Mouse (Mus musculus): ENCODE data around the gene Lrpap1. TPM values are rescaled to one million over a fixed set of nuclear protein-coding genes. Genes with fewer than 3 reads are reported as not detected.
A peak's percentile ranks its signal among the peaks of the same experiment; 100 is the strongest.

Lrpap1 gene
- total and polyA plus RNA-seq, 3 experiments: 22.9 to 43.7 (median 39.6) TPM

DNA sequence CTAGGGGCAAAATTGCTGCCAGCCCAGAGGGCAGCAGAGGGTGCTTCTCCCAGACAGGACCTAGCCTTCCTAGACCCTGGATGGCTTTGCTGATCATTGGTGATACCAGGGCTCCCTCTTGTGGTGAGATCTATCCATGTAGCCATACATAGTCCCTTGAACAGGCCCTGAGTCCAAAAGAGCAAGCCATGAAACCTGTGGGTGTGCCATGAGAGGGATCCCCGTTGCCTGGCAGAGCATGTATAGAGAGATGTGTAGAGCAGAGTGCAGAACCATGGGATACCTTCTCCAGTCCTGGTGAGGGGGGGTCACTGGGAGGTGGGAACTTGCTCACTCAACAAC is 62.5 kb downstream of the Lrpap1 start:
- Histone ChIP-seq H3K27ac (ENCODE audit: insufficient read depth, low read depth) (no peak overlapping the region), H3K4me2 (ENCODE audit: insufficient read depth, low read depth, poor library complexity, severe bottlenecking) (no peak overlapping the region), H3K9ac (ENCODE audit: insufficient read depth, low read depth) (no peak overlapping the region), H3K4me3 (replicated peaks in 1 of 3; ENCODE audit: low read depth in 2 of 3, low read length in 2 of 3, poor library complexity in 1 of 3) (no peak overlapping the region), H3K36me3 (replicated peaks in 1 of 2; ENCODE audit: control insufficient read depth in 1 of 2, insufficient read depth in 1 of 2, low read length in 1 of 2) (no peaks in the 10 kb centered on the region), H3K4me1 (ENCODE audit: control insufficient read depth in 1 of 2, insufficient read depth in 2 of 2) (peaks cover 0 to 10% of the 10 kb centered on the region in 2 experiments; a peak in 2 of 4 replicates), H3K27me3 (replicated peaks) (peaks cover 44% of the 10 kb centered on the region), H3K9me3 (replicated peaks; ENCODE audit: low read length) (no peaks in the 10 kb centered on the region), H3K79me2 (replicated peaks; ENCODE audit: control insufficient read depth, extremely low read depth, insufficient read depth, poor library complexity, severe bottlenecking) (no peaks in the 10 kb centered on the region)
- TF ChIP-seq HCFC1 (IDR thresholded peaks at IDR 0.05; ENCODE audit: low read depth, low read length) (no peak), USF1 (IDR thresholded peaks at IDR 0.05; ENCODE audit: low read depth, low read length) (no peak), SMC3 (IDR thresholded peaks at IDR 0.05; ENCODE audit: low read depth, low read length) (peak; percentile 94), EP300 (IDR thresholded peaks at IDR 0.05; ENCODE audit: low read length) (no peak), TBP (conservative IDR thresholded peaks at IDR 0.05; ENCODE audit: low read depth, low read length) (no peak), MAX (IDR thresholded peaks at IDR 0.05; ENCODE audit: low read length) (no peak), SIN3A (IDR thresholded peaks at IDR 0.05; ENCODE audit: low read length) (no peak), ETS1 (conservative IDR thresholded peaks at IDR 0.05; ENCODE audit: low read depth, low read length) (no peak), MXI1 (IDR thresholded peaks at IDR 0.05; ENCODE audit: low read depth, low read length) (no peak), CHD1 (IDR thresholded peaks at IDR 0.05; ENCODE audit: low read depth, low read length) (no peak), MEF2A (IDR thresholded peaks at IDR 0.05; ENCODE audit: borderline replicate concordance, low read depth, low read length) (no peak), ZKSCAN1 (IDR thresholded peaks at IDR 0.05; ENCODE audit: borderline replicate concordance, low read depth, low read length) (no peak), ZC3H11A (IDR thresholded peaks at IDR 0.05; ENCODE audit: low read depth, low read length) (peak; percentile 61), PAX5 (IDR thresholded peaks at IDR 0.05; ENCODE audit: low read length) (no peak), CTCF (conservative IDR thresholded peaks at IDR 0.05 in 1 of 2, IDR thresholded peaks at IDR 0.05 in 1 of 2; ENCODE audit: low read depth in 2 of 2, low read length in 2 of 2) (peak; percentile 71 to 98), ELF1 (IDR thresholded peaks at IDR 0.05; ENCODE audit: low read depth, low read length) (0 out of 2 replicates have a peak, but pooled peaks have one; percentile 33), KAT2A (IDR thresholded peaks at IDR 0.05; ENCODE audit: insufficient replicate concordance, low read length) (no peak), UBTF (IDR thresholded peaks at IDR 0.05; ENCODE audit: low read depth, low read length) (no peak), RAD21 (IDR thresholded peaks at IDR 0.05; ENCODE audit: low read depth, low read length) (peak; percentile 98)
- peak; percentile 83 for DNase-seq (ENCODE audit: extremely low read depth)
- dilution Hi-C loops (cut with MboI; ENCODE audit: extremely low pct_ligation_motif_present, extremely low pct_unique_long_range_greater_than_20kb, low sequenced_read_pairs) (no loop called here), in situ Hi-C loops (cut with MboI; ENCODE audit: low pct_ligation_motif_present, low pct_unique_long_range_greater_than_20kb, low sequenced_read_pairs) (loop anchor here (25.0 kb wide), 2 partner anchors 381 to 506 kb away; partner anchors contain the start of genes Grk4, Nop14 and Sh3bp2)

DNA sequence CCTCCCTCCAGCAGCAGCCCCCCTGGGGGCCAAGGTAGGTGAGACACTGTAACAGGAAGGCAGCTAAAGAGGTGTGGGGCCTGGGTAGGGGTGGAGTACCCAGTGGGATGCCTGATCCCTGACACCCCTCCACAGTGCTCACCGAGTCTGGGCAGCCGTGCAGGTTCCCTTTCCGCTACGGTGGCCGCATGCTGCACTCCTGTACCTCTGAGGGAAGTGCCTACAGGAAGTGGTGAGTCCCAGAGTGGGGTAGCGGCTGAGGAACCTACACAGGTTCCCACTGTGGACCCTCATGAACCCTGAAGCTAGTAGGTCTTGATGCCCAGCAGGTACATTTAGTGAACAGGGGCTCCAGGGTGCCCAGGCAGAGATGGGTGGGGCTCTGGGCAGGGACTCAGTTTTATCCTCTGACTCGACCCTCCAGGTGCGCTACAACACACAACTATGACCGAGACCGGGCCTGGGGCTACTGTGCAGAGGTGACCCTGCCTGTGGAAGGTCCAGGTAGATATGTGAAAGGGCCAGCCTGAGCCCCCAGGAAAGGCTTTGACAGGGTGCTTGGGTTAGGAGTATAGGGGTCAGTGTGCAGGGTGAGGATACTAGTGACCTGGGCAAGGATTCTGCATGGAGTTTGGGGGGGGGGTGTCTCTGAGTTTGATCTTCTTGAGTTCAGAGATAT is 63.0 kb downstream of the Lrpap1 start:
- in situ Hi-C loops (cut with MboI; ENCODE audit: low pct_ligation_motif_present, low pct_unique_long_range_greater_than_20kb, low sequenced_read_pairs) (loop anchor here (25.0 kb wide), 2 partner anchors 380 to 505 kb away; partner anchors contain the start of genes Grk4, Nop14 and Sh3bp2), dilution Hi-C loops (cut with MboI; ENCODE audit: extremely low pct_ligation_motif_present, extremely low pct_unique_long_range_greater_than_20kb, low sequenced_read_pairs) (no loop called here)
- peaks cover 0 to 16% of the 10 kb centered on the region in 2 experiments; a peak in 2 of 4 replicates for H3K4me1 ChIP-seq (ENCODE audit: control insufficient read depth in 1 of 2, insufficient read depth in 2 of 2)
- H3K9ac ChIP-seq (ENCODE audit: insufficient read depth, low read depth): no peak overlapping the region
- H3K4me2 ChIP-seq (ENCODE audit: insufficient read depth, low read depth, poor library complexity, severe bottlenecking): no peak overlapping the region
- no peaks in the 10 kb centered on the region for H3K9me3 ChIP-seq (replicated peaks; ENCODE audit: low read length)
- DNase-seq (ENCODE audit: extremely low read depth): no peak
- H3K27me3 ChIP-seq (replicated peaks): peaks cover 39% of the 10 kb centered on the region
- TF ChIP-seq TCF12 (IDR thresholded peaks at IDR 0.05; ENCODE audit: low read depth, low read length) (no peak), KAT2A (IDR thresholded peaks at IDR 0.05; ENCODE audit: insufficient replicate concordance, low read length) (no peak), POLR2AphosphoS2 (IDR thresholded peaks at IDR 0.05; ENCODE audit: low read depth, low read length) (no peak), PAX5 (IDR thresholded peaks at IDR 0.05; ENCODE audit: low read length) (no peak), JUND (conservative IDR thresholded peaks at IDR 0.05; ENCODE audit: low read depth, low read length) (no peak), NRF1 (IDR thresholded peaks at IDR 0.05; ENCODE audit: low read depth, low read length) (no peak), SMC3 (IDR thresholded peaks at IDR 0.05; ENCODE audit: low read depth, low read length) (no peak), CTCF (conservative IDR thresholded peaks at IDR 0.05 in 1 of 2, IDR thresholded peaks at IDR 0.05 in 1 of 2; ENCODE audit: low read depth in 2 of 2, low read length in 2 of 2) (no peak), GABPA (IDR thresholded peaks at IDR 0.05; ENCODE audit: insufficient replicate concordance, low read depth, low read length) (no peak), ZKSCAN1 (IDR thresholded peaks at IDR 0.05; ENCODE audit: borderline replicate concordance, low read depth, low read length) (no peak), CHD2 (IDR thresholded peaks at IDR 0.05; ENCODE audit: low read length) (no peak), JUN (IDR thresholded peaks at IDR 0.05; ENCODE audit: insufficient read depth, low read depth, low read length) (no peak)
- H3K27ac ChIP-seq (ENCODE audit: insufficient read depth, low read depth): no peak overlapping the region
- no peak overlapping the region for H3K4me3 ChIP-seq (replicated peaks in 1 of 3; ENCODE audit: low read depth in 2 of 3, low read length in 2 of 3, poor library complexity in 1 of 3)
- H3K79me2 ChIP-seq (replicated peaks; ENCODE audit: control insufficient read depth, extremely low read depth, insufficient read depth, poor library complexity, severe bottlenecking): no peaks in the 10 kb centered on the region
- H3K36me3 ChIP-seq (replicated peaks in 1 of 2; ENCODE audit: control insufficient read depth in 1 of 2, insufficient read depth in 1 of 2, low read length in 1 of 2): no peaks in the 10 kb centered on the region
